Mouse (Mus musculus) stomach, embryonic 16.5 days (tissue): ENCODE results near the gene Il13. TPM values are rescaled to one million over a fixed set of nuclear protein-coding genes. Genes with fewer than 3 reads are reported as not detected.

ENCODE experiments used
- ATAC-seq: fragments of 200-750 bp; cut with Nextera tagmentation; 2 replicates; pipeline ENCODE4 v1.8.0; 2017; ENCODE audit warnings: moderate number of reproducible peaks, moderate TSS enrichment; ENCODE audit not compliant: insufficient read depth, low FRiP score
- H3K27ac ChIP-seq: fragments of 300-500 bp; sonication (generic); 2 replicates; pipeline ENCODE4 v1.5.1; 2014; ENCODE audit warnings: low read length
- H3K27me3 ChIP-seq: fragments of 300-500 bp; sonication (generic); 2 replicates; pipeline ENCODE4 v1.6.1; 2014; ENCODE audit warnings: low read length, control low read depth, mixed read lengths; ENCODE audit not compliant: control insufficient read depth, insufficient read depth
- H3K36me3 ChIP-seq: fragments of 300-500 bp; sonication (generic); 2 replicates; pipeline ENCODE4 v1.6.1; 2014; ENCODE audit warnings: low read length; ENCODE audit not compliant: control insufficient read depth, insufficient read depth
- H3K4me1 ChIP-seq: fragments of 300-500 bp; sonication (generic); 2 replicates; pipeline ENCODE4 v1.6.1; 2014; ENCODE audit warnings: low read length, control low read depth, mixed read lengths; ENCODE audit not compliant: control insufficient read depth, insufficient read depth
- H3K4me2 ChIP-seq: fragments of 300-500 bp; sonication (generic); 2 replicates; pipeline ENCODE4 v1.6.1; 2014; ENCODE audit warnings: low read depth, low read length, mixed read lengths
- H3K4me3 ChIP-seq: fragments of 300-500 bp; sonication (generic); replicated peaks from 2 replicates; pipeline ENCODE4 v1.5.1; 2014; ENCODE audit warnings: mild to moderate bottlenecking, low read length
- H3K9ac ChIP-seq: fragments of 300-500 bp; sonication (generic); 2 replicates; pipeline ENCODE4 v1.6.1; 2014; ENCODE audit warnings: low read length
- H3K9me3 ChIP-seq: fragments of 300-500 bp; sonication (generic); replicated peaks from 2 replicates; pipeline ENCODE4 v1.6.1; 2016; ENCODE audit warnings: low read length, control low read depth; ENCODE audit not compliant: control insufficient read depth
- WGBS: fragments of 180-500 bp; shearing (Covaris S2); extraction: QIAGEN DNeasy Blood & Tissue Kit; methylation state at CpG from one replicate; pipeline ENCODE4 v1.1.7; 2014; 5-methylcytosine and 5-hydroxymethylcytosine counted together
- polyA plus RNA-seq: library from polyadenylated mRNA; unstranded; fragments of >200 nt; fragmentation: Nextera tagmentation; extraction: Ambion mirVana; gene quantifications from 2 replicates; pipeline ENCODE4 v1.2.1, GENCODE M21; 2015

The Il13 gene
- not detected in 2 replicates for polyA plus RNA-seq

- no peak for ATAC-seq
- Histone ChIP-seq H3K9me3 (no peaks in the 10 kb centered on the region), H3K4me3 (no peak within 1 kb of the TSS), H3K4me2 (no peak within 1 kb of the TSS), H3K27me3 (peaks cover 7% of the 10 kb centered on the region), H3K9ac (no peak within 1 kb of the TSS), H3K36me3 (no peaks in the 10 kb centered on the region), H3K27ac (no peak within 1 kb of the TSS), H3K4me1 (0 out of 2 replicates have a peak, but pooled peaks cover 3% of the 10 kb centered on the region)
- WGBS = 92% methylated on average over 8 of the region's 8 CpGs
These were observed at the start of gene Il13 for GRCm38 (mm10) chr11:53634556-53634955. Il13 (minus strand) TSS chr11:53634702.

DNA sequence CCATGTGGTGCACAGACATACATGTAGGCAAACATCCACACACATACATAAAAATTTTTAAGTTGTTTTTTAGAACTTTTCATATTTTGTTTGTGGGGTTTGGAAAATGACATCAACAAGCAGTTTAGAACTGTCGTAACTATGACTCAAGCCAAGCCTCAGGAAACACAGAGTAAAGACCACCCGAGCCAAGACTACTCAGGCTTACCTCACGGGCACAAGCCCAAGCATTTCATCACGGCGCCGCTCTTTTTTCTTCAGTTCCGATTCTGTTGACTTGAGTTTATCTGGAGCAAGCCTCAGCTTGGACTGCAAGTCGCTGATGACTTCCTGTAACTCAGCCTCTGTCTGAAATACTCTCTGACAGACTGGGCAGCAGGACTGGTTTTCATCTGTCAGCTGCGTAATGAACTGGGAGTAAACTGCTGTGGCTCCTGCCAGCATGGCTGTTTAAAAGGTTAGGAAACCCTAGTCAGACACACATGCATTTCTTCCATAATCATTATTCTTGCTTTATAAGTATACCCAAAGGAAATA, 48.6 kb upstream of the Il13 start:
- H3K9ac ChIP-seq = no peak overlapping the region
- H3K27ac ChIP-seq = no peak overlapping the region
- ATAC-seq = no peak
- H3K36me3 ChIP-seq = no peaks in the 10 kb centered on the region
- WGBS = 72% methylated on average over 9 of the region's 9 CpGs
- no peaks in the 10 kb centered on the region for H3K27me3 ChIP-seq
- no peaks in the 10 kb centered on the region for H3K9me3 ChIP-seq
- H3K4me1 ChIP-seq = no peaks in the 10 kb centered on the region
- H3K4me3 ChIP-seq = no peak overlapping the region
- no peak overlapping the region for H3K4me2 ChIP-seq

DNA sequence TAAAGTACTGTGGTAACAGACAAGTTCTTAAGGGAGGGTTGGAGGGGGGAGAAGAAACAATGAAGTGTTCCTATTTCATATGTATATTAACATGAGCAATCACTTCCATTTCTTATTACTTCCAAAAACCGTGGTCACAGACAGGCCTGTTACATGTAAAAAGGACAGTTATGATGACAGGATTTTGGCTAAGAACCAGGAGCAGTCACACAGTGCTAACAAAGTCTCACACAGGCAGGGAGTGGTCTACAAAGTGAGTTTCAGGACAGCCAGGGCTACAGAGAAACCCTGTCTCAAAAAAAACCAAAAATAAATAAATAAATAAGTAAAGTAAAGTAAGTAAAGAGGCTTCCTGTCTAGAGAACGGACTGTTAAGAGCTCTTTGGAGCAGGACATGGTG, 47.7 kb upstream of the Il13 start:
- no peak overlapping the region for H3K27ac ChIP-seq
- WGBS = 47% methylated on average over 2 of the region's 2 CpGs
- H3K9me3 ChIP-seq = no peaks in the 10 kb centered on the region
- 0 out of 2 replicates have a peak, but pooled peaks cover 3% of the 10 kb centered on the region for H3K36me3 ChIP-seq
- no peak overlapping the region for H3K4me3 ChIP-seq
- H3K9ac ChIP-seq = no peak overlapping the region
- no peaks in the 10 kb centered on the region for H3K4me1 ChIP-seq
- ATAC-seq = no peak
- no peaks in the 10 kb centered on the region for H3K27me3 ChIP-seq
- no peak overlapping the region for H3K4me2 ChIP-seq

- Histone ChIP-seq H3K27ac (no peak overlapping the region), H3K9ac (no peak overlapping the region), H3K36me3 (0 out of 2 replicates have a peak, but pooled peaks cover 4% of the 10 kb centered on the region), H3K27me3 (no peaks in the 10 kb centered on the region), H3K9me3 (no peaks in the 10 kb centered on the region), H3K4me1 (no peaks in the 10 kb centered on the region), H3K4me2 (no peak overlapping the region), H3K4me3 (no peak overlapping the region)
- ATAC-seq = no peak
- 91% methylated on average over 2 of the region's 2 CpGs for WGBS
These were observed 47.2 kb upstream of the Il13 start for GRCm38 (mm10) chr11:53681686-53682085.

DNA sequence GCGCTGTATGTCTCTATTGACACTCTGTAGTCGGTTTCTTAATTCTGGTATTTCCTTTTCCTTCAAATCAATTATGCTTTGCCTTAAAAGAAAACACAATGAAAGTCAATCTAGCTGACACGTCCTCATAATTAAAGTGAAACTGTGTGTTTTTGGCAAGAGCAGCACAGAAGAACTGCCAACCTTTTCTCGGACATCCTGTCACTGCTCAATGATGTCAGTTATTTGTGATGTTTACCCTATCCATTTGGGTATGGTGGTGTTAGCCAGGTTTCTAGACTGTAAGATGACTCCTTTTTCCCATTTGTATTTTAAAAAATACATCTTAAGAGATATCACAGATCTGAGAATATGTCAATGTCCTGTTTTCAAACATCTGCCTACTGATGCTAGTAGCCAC, 45.6 kb upstream of the Il13 start:
- peaks cover 15% of the 10 kb centered on the region for H3K36me3 ChIP-seq
- WGBS = 79% methylated on average over 4 of the region's 4 CpGs
- ATAC-seq = no peak

GRCm38 (mm10) chr11:53671414-53671813, 36.9 kb upstream of the Il13 start:
- H3K27me3 ChIP-seq = no peaks in the 10 kb centered on the region
- no peaks in the 10 kb centered on the region for H3K4me1 ChIP-seq
- ATAC-seq = no peak
- no peak overlapping the region for H3K9ac ChIP-seq
- no peaks in the 10 kb centered on the region for H3K9me3 ChIP-seq
- no peak overlapping the region for H3K27ac ChIP-seq
- no peak overlapping the region for H3K4me2 ChIP-seq
- WGBS = 98% methylated on average over 4 of the region's 4 CpGs
- no peak overlapping the region for H3K4me3 ChIP-seq
- H3K36me3 ChIP-seq = peaks cover 21% of the 10 kb centered on the region

More for the DNA sequence above, 45.6 kb upstream of the Il13 start:
- no peaks in the 10 kb centered on the region for H3K27me3 ChIP-seq
- no peak overlapping the region for H3K4me3 ChIP-seq
- no peak overlapping the region for H3K4me2 ChIP-seq
- H3K4me1 ChIP-seq = no peaks in the 10 kb centered on the region
- H3K27ac ChIP-seq = no peak overlapping the region
- H3K9ac ChIP-seq = no peak overlapping the region
- no peaks in the 10 kb centered on the region for H3K9me3 ChIP-seq

DNA sequence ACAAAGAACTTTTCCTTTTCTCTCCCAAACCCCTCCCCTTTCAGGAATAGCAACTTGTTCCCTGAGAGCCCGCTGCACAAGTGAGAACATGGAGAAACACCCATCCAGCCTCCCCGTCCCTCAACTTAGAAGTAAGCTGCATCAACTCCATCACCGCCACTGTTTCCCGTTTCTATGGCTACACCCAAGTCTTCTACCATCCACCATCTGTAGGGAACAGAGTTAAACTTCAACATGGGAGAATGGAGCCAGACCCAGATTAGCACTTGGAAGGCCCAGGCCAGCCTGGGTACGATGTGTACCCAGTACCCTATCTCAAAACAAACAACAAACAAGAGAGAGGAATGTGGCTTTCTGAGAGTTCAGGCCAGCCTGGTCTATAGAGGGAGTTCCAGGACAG, 29.6 kb upstream of the Il13 start:
- no peaks in the 10 kb centered on the region for H3K9me3 ChIP-seq
- H3K27me3 ChIP-seq = no peaks in the 10 kb centered on the region
- no peak overlapping the region for H3K4me3 ChIP-seq
- H3K9ac ChIP-seq = no peak overlapping the region
- no peak overlapping the region for H3K27ac ChIP-seq
- no peaks in the 10 kb centered on the region for H3K4me1 ChIP-seq
- ATAC-seq = no peak
- H3K36me3 ChIP-seq = 0 out of 2 replicates have a peak, but pooled peaks cover 11% of the 10 kb centered on the region
- no peak overlapping the region for H3K4me2 ChIP-seq
- WGBS = 68% methylated on average over 5 of the region's 5 CpGs

DNA sequence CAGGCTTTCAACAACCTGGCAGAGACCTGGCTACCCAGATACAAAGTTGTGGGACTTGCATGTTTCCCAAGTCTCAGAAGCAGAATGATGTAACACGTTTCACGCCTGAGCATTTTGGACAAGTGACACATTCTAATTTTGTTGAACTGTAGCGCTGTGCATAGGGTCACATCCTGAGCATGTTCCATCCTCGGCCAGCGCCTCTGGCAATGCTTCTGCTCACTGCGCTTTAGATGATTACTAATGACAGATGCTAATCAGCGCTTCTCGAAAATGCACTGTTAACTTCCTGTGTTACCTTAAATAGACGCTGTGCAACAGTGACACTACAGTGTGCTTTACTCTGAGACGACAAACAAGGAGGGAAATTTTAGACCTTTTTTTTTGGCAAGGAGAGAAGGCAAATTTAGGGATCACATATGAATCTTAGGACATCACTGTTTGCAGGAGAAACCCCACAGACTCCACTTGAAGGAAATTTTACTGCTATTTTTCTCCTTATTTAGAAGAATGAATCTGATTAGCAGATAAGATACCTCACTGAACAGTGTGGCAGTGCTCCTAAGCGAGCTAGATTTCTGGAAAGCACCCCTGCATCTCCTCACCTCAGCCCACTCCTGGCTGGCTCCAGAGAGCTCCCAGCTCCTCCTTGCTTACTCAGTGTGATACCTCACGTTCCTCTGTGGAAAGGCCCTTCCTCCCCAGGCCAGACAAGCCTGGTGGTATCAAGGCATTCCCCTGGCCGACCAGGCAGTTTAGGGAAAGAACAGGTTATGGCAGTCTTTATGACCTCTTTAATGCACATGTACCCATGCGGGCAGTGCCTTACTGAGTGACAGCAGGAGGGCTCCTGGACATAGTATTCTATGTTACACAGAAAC, 28.5 kb upstream of the Il13 start:
- Histone ChIP-seq H3K9ac (no peak overlapping the region), H3K4me2 (no peak overlapping the region), H3K9me3 (no peaks in the 10 kb centered on the region), H3K4me1 (no peaks in the 10 kb centered on the region), H3K27me3 (no peaks in the 10 kb centered on the region), H3K27ac (no peak overlapping the region), H3K36me3 (0 out of 2 replicates have a peak, but pooled peaks cover 7% of the 10 kb centered on the region), H3K4me3 (no peak overlapping the region)
- ATAC-seq = no peak
- 69% methylated on average over 14 of the region's 14 CpGs for WGBS

DNA sequence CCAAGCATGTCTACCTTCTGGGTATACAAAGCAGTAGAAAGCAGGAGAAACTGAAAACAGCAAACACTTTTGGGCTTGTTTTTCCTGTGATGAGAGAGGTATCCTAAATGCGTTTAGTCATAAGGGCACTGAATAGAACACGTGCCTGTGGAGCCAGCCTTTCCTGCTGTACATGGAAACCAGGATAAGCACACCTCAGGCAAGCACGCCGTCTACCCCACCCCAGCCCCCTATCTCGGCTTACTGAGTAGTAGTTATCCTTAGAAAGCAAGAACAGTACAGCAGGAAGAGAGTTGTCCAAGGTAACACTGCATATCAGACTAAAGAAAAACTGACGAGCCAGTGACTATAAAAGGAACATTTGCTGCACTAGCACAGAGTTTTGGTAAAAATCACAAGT, 23.3 kb upstream of the Il13 start:
- no peaks in the 10 kb centered on the region for H3K27me3 ChIP-seq
- H3K4me2 ChIP-seq = no peak overlapping the region
- peaks cover 5% of the 10 kb centered on the region; the same call in 1 of the 2 replicates for H3K36me3 ChIP-seq
- no peak overlapping the region for H3K9ac ChIP-seq
- ATAC-seq = no peak
- H3K27ac ChIP-seq = no peak overlapping the region
- H3K9me3 ChIP-seq = no peaks in the 10 kb centered on the region
- 82% methylated on average over 6 of the region's 6 CpGs for WGBS
- H3K4me3 ChIP-seq = no peak overlapping the region
- H3K4me1 ChIP-seq = no peaks in the 10 kb centered on the region
